Mouse (Mus musculus) heart, embryonic 10.5 days (tissue): Measurements from ENCODE around the gene Neu2. TPM values are rescaled to one million over a fixed set of nuclear protein-coding genes. Genes with fewer than 3 reads are reported as not detected.
A peak's percentile ranks its signal among the peaks of the same experiment; 100 is the strongest.
"Not testable (repeated sequence)": the region's sequence is repeated elsewhere in the genome, so short reads cannot be mapped to it uniquely, and the experiment has no call there.

ENCODE experiments used
- DNase-seq: peaks from one replicate; pipeline ENCODE4 v3.0.0-alpha.2; 2017; ENCODE audit warnings: low spot score
- H3K27ac ChIP-seq: fragments of 300-500 bp; sonication (generic); 2 replicates; pipeline ENCODE4 v1.5.1; 2016; ENCODE audit warnings: mild to moderate bottlenecking
- H3K27me3 ChIP-seq: fragments of 300-500 bp; sonication (generic); 2 replicates; pipeline ENCODE4 v1.6.1; 2016; ENCODE audit warnings: mild to moderate bottlenecking; ENCODE audit not compliant: poor library complexity, insufficient read depth, severe bottlenecking
- H3K36me3 ChIP-seq: fragments of 300-500 bp; sonication (generic); 2 replicates; pipeline ENCODE4 v1.6.1; 2016; ENCODE audit warnings: mild to moderate bottlenecking, moderate library complexity
- H3K4me1 ChIP-seq: fragments of 300-500 bp; sonication (generic); 2 replicates; pipeline ENCODE4 v1.6.1; 2016; ENCODE audit warnings: mild to moderate bottlenecking
- H3K4me3 ChIP-seq: fragments of 300-500 bp; sonication (generic); 2 replicates; pipeline ENCODE4 v1.5.1; 2016; ENCODE audit warnings: mild to moderate bottlenecking, moderate library complexity
- H3K9me3 ChIP-seq: fragments of 300-500 bp; sonication (generic); 2 replicates; pipeline ENCODE4 v1.6.1; 2016; ENCODE audit warnings: mild to moderate bottlenecking, moderate library complexity
- WGBS: fragments of 180-500 bp; shearing (Covaris S2); methylation state at CpG from one replicate; pipeline ENCODE4 v1.1.7; 2016; 5-methylcytosine and 5-hydroxymethylcytosine counted together
- polyA plus RNA-seq: library from polyadenylated mRNA; unstranded; fragments of >200 nt; fragmentation: Nextera tagmentation; extraction: Ambion mirVana; gene quantifications from 2 replicates; pipeline ENCODE4 v1.2.1, GENCODE M21; 2016

Neu2 gene
- polyA plus RNA-seq, result 0.18 TPM in 1 of 2 replicates, not detected in the other

DNA sequence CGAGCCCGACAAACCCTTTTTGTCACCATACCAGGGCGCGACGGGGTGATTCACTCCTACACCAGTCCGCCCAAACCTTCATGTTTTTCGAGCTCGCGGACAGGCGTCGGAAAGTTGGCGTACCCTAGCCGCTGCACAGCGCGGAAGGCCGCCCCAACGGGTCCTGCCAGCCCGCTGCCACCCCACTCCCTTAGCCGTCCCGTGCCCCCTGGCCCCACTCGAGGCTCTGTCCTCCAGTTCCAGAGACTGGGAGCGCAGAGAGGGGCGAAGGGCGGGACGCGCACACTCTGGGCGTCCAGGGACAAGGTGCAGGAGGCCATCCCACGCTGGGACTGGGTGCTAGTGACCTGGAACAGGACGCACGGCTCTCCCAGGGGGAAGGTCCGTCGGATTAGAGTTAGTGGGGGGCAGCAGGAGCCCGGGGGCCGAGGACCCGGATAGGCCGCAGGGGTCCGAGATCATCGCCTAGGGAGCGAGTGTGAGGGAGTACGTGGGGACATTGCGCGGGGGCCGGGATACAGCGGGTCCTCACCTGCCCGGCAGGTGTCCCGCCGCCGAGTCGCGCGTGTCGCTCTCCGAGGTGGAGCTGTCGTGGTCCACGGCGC lies at the start of gene Neu2:
TSS of gene Neu2 (plus strand) at position 329 of the 605 bp plus-strand sequence.
- H3K27me3 ChIP-seq, result peaks cover 66% of the 10 kb centered on the region
- H3K4me3 ChIP-seq, result peak within 1 kb of the TSS; percentile 81
- peaks cover 17% of the 10 kb centered on the region for H3K4me1 ChIP-seq
- H3K36me3 ChIP-seq, result no peaks in the 10 kb centered on the region
- 2% methylated on average over 56 of the region's 56 CpGs for WGBS
- no peak for DNase-seq
- peak within 1 kb of the TSS; percentile 59 for H3K27ac ChIP-seq
- H3K9me3 ChIP-seq, result no peaks in the 10 kb centered on the region

GRCm38 (mm10) chr1:87467469-87467868 lies 42.2 kb upstream of the Neu2 start:
- 78% methylated on average over 9 of the region's 9 CpGs for WGBS
- peaks cover 30% of the 10 kb centered on the region; the same call in 1 of the 2 replicates for H3K27me3 ChIP-seq
- H3K27ac ChIP-seq, result no peak overlapping the region
- no peaks in the 10 kb centered on the region for H3K9me3 ChIP-seq
- no peaks in the 10 kb centered on the region; the same call in 1 of the 2 replicates for H3K4me1 ChIP-seq
- no peak for DNase-seq
- H3K4me3 ChIP-seq, result no peak overlapping the region
- H3K36me3 ChIP-seq, result no peaks in the 10 kb centered on the region

- no peak for DNase-seq
- Histone ChIP-seq H3K9me3 (no peaks in the 10 kb centered on the region), H3K27ac (no peak overlapping the region), H3K4me3 (no peak overlapping the region), H3K36me3 (no peaks in the 10 kb centered on the region), H3K27me3 (peaks cover 34% of the 10 kb centered on the region; the same call in 1 of the 2 replicates), H3K4me1 (no peaks in the 10 kb centered on the region; the same call in 1 of the 2 replicates)
- 77% methylated on average over 6 of the region's 6 CpGs for WGBS
Observed at GRCm38 (mm10) chr1:87468321-87468720, 41.4 kb upstream of the Neu2 start.

GRCm38 (mm10) chr1:87469971-87470370 lies 39.7 kb upstream of the Neu2 start, which contains the start of gene Snorc:
Gene Snorc (plus strand): TSS chr1:87470271.
- H3K36me3 ChIP-seq, H3K9me3 ChIP-seq, DNase-seq, H3K4me1 ChIP-seq, H3K27ac ChIP-seq, H3K4me3 ChIP-seq: not testable (repeated sequence)
- 45% methylated on average over 9 of the region's 10 CpGs for WGBS
- peaks cover 51% of the 10 kb centered on the region for H3K27me3 ChIP-seq

DNA sequence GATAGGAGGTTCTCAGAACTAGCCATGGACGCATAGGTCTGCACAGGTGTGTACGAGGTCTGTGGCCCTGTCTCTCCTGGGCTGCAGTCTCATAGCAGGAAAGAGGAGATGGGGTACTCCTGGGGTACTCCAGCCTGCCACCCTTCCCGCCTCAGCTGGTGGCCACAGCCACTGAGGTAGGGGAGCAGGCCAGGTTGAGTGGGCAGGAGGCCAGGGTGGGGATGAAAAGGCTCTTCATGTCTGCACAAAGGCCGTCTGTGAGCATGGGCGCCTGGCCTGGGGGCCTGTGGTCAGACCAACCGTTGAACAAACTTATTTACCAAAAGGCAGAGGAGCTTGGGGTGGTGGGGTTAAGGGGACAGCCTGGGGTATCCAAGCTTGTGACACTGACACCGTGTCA lies 37.8 kb upstream of the Neu2 start:
- peaks cover 70% of the 10 kb centered on the region for H3K27me3 ChIP-seq
- no peak overlapping the region for H3K27ac ChIP-seq
- H3K36me3 ChIP-seq, result no peaks in the 10 kb centered on the region
- H3K4me1 ChIP-seq, result peaks cover 9% of the 10 kb centered on the region
- WGBS, result 79% methylated on average over 7 of the region's 7 CpGs
- no peak overlapping the region for H3K4me3 ChIP-seq
- no peak for DNase-seq
- no peaks in the 10 kb centered on the region for H3K9me3 ChIP-seq

DNA sequence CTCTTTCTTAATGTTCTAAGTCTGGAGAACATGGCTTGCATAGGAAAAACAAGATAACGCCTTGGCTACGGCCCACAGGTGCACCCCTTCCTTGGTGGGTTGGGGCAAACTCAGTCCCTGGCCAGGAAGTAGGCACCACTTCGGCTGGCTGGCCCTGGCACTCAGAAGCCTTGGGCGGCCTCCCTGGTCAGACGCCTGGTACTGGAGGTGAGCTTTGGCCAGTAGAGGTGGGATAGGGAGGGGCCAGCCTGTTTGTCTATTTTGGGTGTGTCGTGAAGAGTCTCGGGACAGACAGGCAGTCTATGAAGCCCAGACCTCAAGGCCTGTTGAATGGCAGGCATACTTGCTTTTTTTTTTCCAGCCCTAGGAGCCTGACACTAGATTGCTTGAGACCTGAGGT lies 37.1 kb upstream of the Neu2 start:
- WGBS, result 74% methylated on average over 7 of the region's 7 CpGs
- Histone ChIP-seq H3K27ac (no peak overlapping the region), H3K4me3 (no peak overlapping the region), H3K27me3 (peaks cover 77% of the 10 kb centered on the region), H3K36me3 (no peaks in the 10 kb centered on the region), H3K9me3 (no peaks in the 10 kb centered on the region), H3K4me1 (peaks cover 9% of the 10 kb centered on the region)
- no peak for DNase-seq

GRCm38 (mm10) chr1:87475076-87475895 lies 34.4 kb upstream of the Neu2 start:
- Histone ChIP-seq H3K27ac (peak overlapping the region; percentile 64), H3K36me3 (no peaks in the 10 kb centered on the region), H3K4me3 (peak overlapping the region; percentile 57), H3K9me3 (no peaks in the 10 kb centered on the region), H3K4me1 (peaks cover 9% of the 10 kb centered on the region), H3K27me3 (peaks cover 87% of the 10 kb centered on the region)
- 4% methylated on average over 39 of the region's 42 CpGs for WGBS
- no peak for DNase-seq

DNA sequence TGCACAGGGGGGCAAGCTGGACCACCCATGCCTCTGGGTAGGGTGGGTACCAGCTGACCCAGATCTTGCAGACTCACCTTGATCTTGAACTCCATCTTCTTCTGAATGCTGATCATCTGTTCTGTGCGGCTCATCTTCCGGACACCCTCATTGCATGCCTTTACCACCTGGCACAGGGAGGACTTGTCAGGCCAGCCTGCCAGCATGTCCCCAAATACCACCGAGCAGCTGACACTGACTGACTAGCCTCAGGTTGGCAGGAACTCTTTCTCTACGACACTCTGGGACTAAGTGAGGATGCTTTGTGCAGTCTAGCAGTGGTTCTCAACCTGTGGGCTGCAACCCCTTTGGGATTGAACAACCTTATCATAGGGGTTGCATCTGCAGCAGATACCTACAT lies 27.1 kb upstream of the Neu2 start:
- no peak for DNase-seq
- Histone ChIP-seq H3K9me3 (no peaks in the 10 kb centered on the region), H3K27me3 (peaks cover 19% of the 10 kb centered on the region), H3K36me3 (no peaks in the 10 kb centered on the region), H3K4me1 (no peaks in the 10 kb centered on the region), H3K4me3 (no peak overlapping the region), H3K27ac (no peak overlapping the region)
- 87% methylated on average over 4 of the region's 4 CpGs for WGBS

DNA sequence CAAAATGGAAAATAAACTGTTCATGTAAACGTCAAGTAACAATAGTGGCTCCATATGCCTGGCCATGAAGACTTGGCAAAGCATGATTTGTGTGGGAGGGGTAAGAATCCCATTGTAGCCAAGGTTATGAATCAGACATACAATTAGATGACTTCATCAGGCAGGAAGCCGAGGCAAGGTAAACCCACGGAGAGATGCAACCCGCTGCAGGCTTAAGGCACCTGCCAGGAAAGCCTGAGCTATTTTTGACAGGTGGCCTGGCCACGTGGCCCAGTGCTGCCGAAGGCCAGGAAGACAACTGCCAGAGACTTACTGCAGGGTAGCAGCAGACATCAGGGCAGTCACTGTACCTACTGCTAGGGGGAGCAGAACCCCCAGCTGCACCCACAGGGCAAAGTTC lies 23.3 kb upstream of the Neu2 start:
- no peaks in the 10 kb centered on the region for H3K9me3 ChIP-seq
- no peaks in the 10 kb centered on the region for H3K27me3 ChIP-seq
- H3K4me1 ChIP-seq, result no peaks in the 10 kb centered on the region
- H3K27ac ChIP-seq, result no peak overlapping the region
- no peaks in the 10 kb centered on the region for H3K36me3 ChIP-seq
- no peak for DNase-seq
- H3K4me3 ChIP-seq, result no peak overlapping the region
- whole genome bisulfite sequencing, result 57% methylated on average over 6 of the region's 6 CpGs

DNA sequence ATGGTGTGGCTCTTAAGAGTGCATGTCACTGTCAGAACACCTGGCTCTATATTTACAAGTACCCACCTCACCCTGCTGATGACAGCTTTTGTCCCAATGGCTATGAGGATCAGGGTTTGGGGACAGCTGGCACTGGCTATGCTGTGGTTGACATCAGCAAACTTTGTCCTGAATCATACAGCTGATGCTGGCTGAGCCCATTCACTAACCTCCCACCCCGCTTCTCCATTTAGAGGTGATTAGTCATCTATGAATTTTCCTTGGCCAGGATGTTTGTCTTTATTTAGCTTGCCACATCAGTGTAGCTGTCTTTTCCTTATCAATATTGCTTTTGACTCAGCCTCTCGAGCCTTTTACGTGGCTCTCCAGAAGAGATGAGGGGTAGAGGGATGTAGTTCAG lies 17.4 kb upstream of the Neu2 start:
- WGBS, result 56% methylated on average over 3 of the region's 3 CpGs
- DNase-seq, result no peak
- no peak overlapping the region for H3K27ac ChIP-seq
- H3K4me3 ChIP-seq, result no peak overlapping the region
- H3K4me1 ChIP-seq, result no peaks in the 10 kb centered on the region
- 0 out of 2 replicates have a peak, but pooled peaks cover 9% of the 10 kb centered on the region for H3K27me3 ChIP-seq
- no peaks in the 10 kb centered on the region for H3K36me3 ChIP-seq
- H3K9me3 ChIP-seq, result no peaks in the 10 kb centered on the region

GRCm38 (mm10) chr1:87493542-87493941 lies 16.1 kb upstream of the Neu2 start:
- WGBS, result 74% methylated on average over 4 of the region's 4 CpGs
- DNase-seq, result no peak

DNA sequence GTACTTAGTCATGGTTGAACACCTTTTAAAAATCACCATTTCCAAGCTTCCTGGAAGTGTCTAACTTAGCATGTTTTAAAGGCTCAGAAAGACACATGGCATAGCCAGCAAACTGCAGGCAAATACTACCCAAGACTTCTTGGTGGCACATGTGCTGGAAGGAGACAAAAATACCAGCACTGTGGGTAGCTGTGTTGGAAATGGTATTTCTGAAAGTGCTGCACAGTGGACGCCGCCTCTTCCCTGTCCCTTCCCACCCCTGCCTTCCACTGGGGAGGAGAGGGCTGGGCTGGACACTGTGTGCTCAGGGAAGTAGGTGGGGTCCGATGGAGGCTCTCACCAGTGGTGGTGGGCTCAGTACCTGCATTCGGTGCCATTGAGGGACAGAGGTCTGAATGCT lies 4.2 kb upstream of the Neu2 start:
- DNase-seq, result no peak
- no peaks in the 10 kb centered on the region for H3K9me3 ChIP-seq
- H3K36me3 ChIP-seq, result no peaks in the 10 kb centered on the region
- no peak overlapping the region for H3K4me3 ChIP-seq
- no peak overlapping the region for H3K27ac ChIP-seq
- WGBS, result 78% methylated on average over 4 of the region's 4 CpGs
- H3K27me3 ChIP-seq, result peaks cover 50% of the 10 kb centered on the region
- H3K4me1 ChIP-seq, result peaks cover 18% of the 10 kb centered on the region

More at GRCm38 (mm10) chr1:87493542-87493941, 16.1 kb upstream of the Neu2 start:
- no peaks in the 10 kb centered on the region for H3K9me3 ChIP-seq
- no peak overlapping the region for H3K4me3 ChIP-seq
- H3K4me1 ChIP-seq, result no peaks in the 10 kb centered on the region
- no peak overlapping the region for H3K27ac ChIP-seq
- no peaks in the 10 kb centered on the region for H3K36me3 ChIP-seq
- 0 out of 2 replicates have a peak, but pooled peaks cover 9% of the 10 kb centered on the region for H3K27me3 ChIP-seq

DNA sequence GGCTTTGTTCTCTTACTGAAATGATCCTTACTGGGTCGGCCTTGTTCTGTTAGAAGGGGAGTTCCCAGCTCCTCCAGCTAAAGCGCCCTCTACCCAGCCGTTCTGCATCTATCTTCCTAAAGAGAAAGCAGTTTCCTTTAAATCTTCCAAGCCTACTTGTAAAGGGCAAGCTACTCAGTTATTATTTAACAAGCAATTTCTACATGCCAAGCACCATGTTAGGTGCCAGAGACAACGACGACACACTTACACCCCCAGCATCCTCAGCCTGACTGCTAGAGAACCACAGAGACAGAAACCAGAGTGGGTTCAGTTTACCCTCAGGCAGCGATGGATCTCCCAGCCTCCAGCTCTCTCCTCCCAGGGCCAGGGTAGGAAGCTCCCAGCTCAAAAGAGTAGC lies 1.8 kb upstream of the Neu2 start:
- Histone ChIP-seq H3K4me1 (peaks cover 21% of the 10 kb centered on the region), H3K27me3 (peaks cover 70% of the 10 kb centered on the region), H3K27ac (no peak overlapping the region), H3K36me3 (no peaks in the 10 kb centered on the region), H3K9me3 (no peaks in the 10 kb centered on the region), H3K4me3 (no peak overlapping the region)
- DNase-seq, result no peak
- 54% methylated on average over 6 of the region's 6 CpGs for WGBS
